Mouse (Mus musculus) Patski (cell line): ENCODE results near the gene Gm38394. TPM values are rescaled to one million over a fixed set of nuclear protein-coding genes. Genes with fewer than 3 reads are reported as not detected.
"Not testable (repeated sequence)": the region's sequence is repeated elsewhere in the genome, so short reads cannot be mapped to it uniquely, and the experiment has no call there.

Experiments
- ATAC-seq: fragments of 100-300 bp; one replicate; pipeline ENCODE4 v1.8.0; 2021
- CTCF ChIA-PET: fragments of 350-600 bp; sonication (Branson Sonifier 250); formaldehyde crosslinking; loops from one replicate; lab custom pipeline; 2022; ENCODE audit warnings: inconsistent platforms; lab: Charles Lee
- POLR2A ChIA-PET: fragments of 350-600 bp; sonication (Branson Sonifier 250); formaldehyde crosslinking; loops from one replicate; lab custom pipeline; 2022; ENCODE audit warnings: antibody characterized with exemption, inconsistent platforms; lab: Charles Lee
- DNase-seq: peaks from one replicate; pipeline ENCODE4 v3.0.0-alpha.2; 2011; ENCODE audit warnings: low read depth, low spot score
- H3K27me3 ChIP-seq: fragments of 371-371 bp; one replicate; pipeline ENCODE4 v1.5.1; 2021
- CTCF ChIP-seq: fragments of 100-300 bp; IDR thresholded peaks from one replicate; pipeline ENCODE4 v1.5.1; 2021
- in situ Hi-C: fragments of 300-500 bp; cut with MboI; formaldehyde crosslinking; loops from 3 replicates; pipeline ENCODE4 v1.11.1; 2018; ENCODE audit warnings: low pct_unique_long_range_greater_than_20kb, mixed read lengths
- polyA plus RNA-seq: library from polyadenylated mRNA; unstranded; gene quantifications from one replicate; pipeline ENCODE4 v1.2.3, GENCODE M21; 2021

Gm38394 gene
- 12.3 TPM for polyA plus RNA-seq

GRCm38 (mm10) chr1:133661203-133661933, at the start of gene Gm38394:
Gm38394 (minus strand) TSS chr1:133661318.
- POLR2A ChIA-PET = interaction anchor here (2.0 kb wide), 1 partner anchor 24 kb away, joined by 6 read pairs; no protein-coding TSS in a partner anchor
- in situ Hi-C loops = no loop called here
- CTCF ChIA-PET = no interaction called here
- DNase-seq (peak; percentile 77), ATAC-seq (peak; percentile 86)
- TF ChIP-seq CTCF = no peak
- no peaks in the 10 kb centered on the region for H3K27me3 ChIP-seq

- no peak for DNase-seq
- ATAC-seq = no peak
- H3K27me3 ChIP-seq = no peaks in the 10 kb centered on the region
- CTCF ChIA-PET = interaction anchor here (2.6 kb wide), 1 partner anchor 12 kb away, joined by 11 read pairs; no protein-coding TSS in a partner anchor
- POLR2A ChIA-PET = no interaction called here
- TF ChIP-seq CTCF = no peak
- in situ Hi-C loops = no loop called here
Measured at GRCm38 (mm10) chr1:133710895-133711294, 49.8 kb upstream of the Gm38394 start.

DNA sequence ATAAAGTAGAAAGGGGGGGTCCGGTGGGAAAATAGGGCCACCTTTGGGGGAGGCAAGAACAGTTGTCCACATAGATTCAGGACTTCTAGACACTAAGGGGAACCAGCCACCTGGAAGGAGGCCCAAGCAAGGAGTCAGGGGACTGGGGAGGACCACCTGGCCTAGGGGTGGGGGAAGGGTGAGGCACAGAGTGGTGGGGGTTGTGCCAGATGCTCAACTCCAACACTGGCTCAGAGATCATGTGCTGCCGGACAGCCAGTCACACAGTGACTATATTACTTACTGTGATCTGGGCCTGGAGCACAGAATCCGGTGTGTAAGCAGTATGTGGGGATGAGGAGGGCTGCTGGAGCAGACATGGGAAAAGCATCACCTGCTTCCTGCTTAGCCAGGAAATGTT, 48.2 kb upstream of the Gm38394 start:
- POLR2A ChIA-PET = no interaction called here
- DNase-seq = no peak
- ATAC-seq = no peak
- H3K27me3 ChIP-seq = no peaks in the 10 kb centered on the region
- CTCF ChIA-PET = no interaction called here
- no peak for TF ChIP-seq CTCF
- in situ Hi-C loops = no loop called here

- H3K27me3 ChIP-seq, DNase-seq, POLR2A ChIA-PET, ATAC-seq: not testable (repeated sequence)
- peak; percentile 70 for TF ChIP-seq CTCF
- in situ Hi-C loops = loop anchor here (5.0 kb wide), 1 partner anchor 45 kb away; no protein-coding TSS in a partner anchor
- CTCF ChIA-PET = interaction anchor here (0.9 to 2.1 kb wide), 4 partner anchors 16 to 194 kb away, joined by 3 to 6 read pairs (median 6); no protein-coding TSS in a partner anchor
Measured at GRCm38 (mm10) chr1:133701824-133702223, 40.7 kb upstream of the Gm38394 start.

DNA sequence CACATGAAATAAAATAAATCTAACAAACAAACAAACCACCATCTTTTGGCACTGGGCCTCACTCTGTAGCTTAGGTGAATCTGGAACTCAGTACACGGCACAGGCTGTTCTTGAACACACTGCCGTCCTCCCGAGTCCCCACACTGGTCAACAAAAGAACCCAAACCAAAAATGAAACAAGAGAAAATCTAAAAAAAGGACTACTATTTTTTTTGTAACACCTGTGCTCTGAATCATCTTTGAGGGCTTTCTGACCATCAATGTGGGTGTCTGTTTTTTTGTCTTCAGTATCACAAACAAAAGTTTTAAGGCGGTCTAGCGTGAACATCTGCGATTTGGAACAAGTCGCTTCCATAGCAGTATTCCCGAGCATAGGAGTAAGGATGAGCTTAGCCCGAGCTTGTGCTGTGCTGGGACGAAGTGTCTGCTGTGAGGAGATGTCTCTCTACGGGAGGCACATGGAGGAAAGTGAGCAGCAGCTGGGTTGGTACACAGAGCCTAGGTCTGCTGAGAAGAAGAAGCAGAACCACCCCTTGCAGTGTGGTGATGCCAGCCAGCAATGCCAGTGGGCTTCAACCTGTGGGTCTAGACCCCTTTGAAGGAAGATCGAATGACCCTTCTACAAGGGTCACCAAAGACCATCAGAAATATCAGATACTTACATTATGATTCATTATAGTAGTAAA, 37.0 kb upstream of the Gm38394 start:
- no peak for TF ChIP-seq CTCF
- no peak for DNase-seq
- no peak for ATAC-seq
- ChIA-PET POLR2A (interaction anchor here (1.0 kb wide), 1 partner anchor 50 kb away, joined by 6 read pairs; no protein-coding TSS in a partner anchor), CTCF (interaction anchor here (1.8 to 2.7 kb wide), 2 partner anchors 9 to 13 kb away, joined by 5 to 11 read pairs; no protein-coding TSS in a partner anchor)
- in situ Hi-C loops = no loop called here
- no peaks in the 10 kb centered on the region for H3K27me3 ChIP-seq

- ATAC-seq = peak; percentile 69
- DNase-seq = peak; percentile 85
- ChIA-PET POLR2A (no interaction called here), CTCF (interaction anchor here (1.0 kb wide), 1 partner anchor 36 kb away, joined by 3 read pairs; the partner anchor contains the start of gene Zbed6)
- no peak for TF ChIP-seq CTCF
- in situ Hi-C loops = no loop called here
- H3K27me3 ChIP-seq = no peaks in the 10 kb centered on the region
Measured at GRCm38 (mm10) chr1:133695901-133696300, 34.8 kb upstream of the Gm38394 start.

- H3K27me3 ChIP-seq = no peaks in the 10 kb centered on the region
- in situ Hi-C loops = no loop called here
- ATAC-seq = no peak
- TF ChIP-seq CTCF = no peak
- CTCF ChIA-PET = interaction anchor here (0.7 kb wide), 1 partner anchor 458 kb away, joined by 3 read pairs; no protein-coding TSS in a partner anchor
- no peak for DNase-seq
- POLR2A ChIA-PET = interaction anchor here (0.6 to 1.0 kb wide), 3 partner anchors 21 to 427 kb away, joined by 3 to 4 read pairs (median 3); no protein-coding TSS in a partner anchor
Measured at GRCm38 (mm10) chr1:133694876-133695275, 33.8 kb upstream of the Gm38394 start.

- no peaks in the 10 kb centered on the region for H3K27me3 ChIP-seq
- in situ Hi-C loops = no loop called here
- CTCF ChIA-PET = no interaction called here
- POLR2A ChIA-PET = no interaction called here
- no peak for DNase-seq
- ATAC-seq = no peak
- no peak for TF ChIP-seq CTCF
Measured at GRCm38 (mm10) chr1:133694301-133694700, 33.2 kb upstream of the Gm38394 start.

DNA sequence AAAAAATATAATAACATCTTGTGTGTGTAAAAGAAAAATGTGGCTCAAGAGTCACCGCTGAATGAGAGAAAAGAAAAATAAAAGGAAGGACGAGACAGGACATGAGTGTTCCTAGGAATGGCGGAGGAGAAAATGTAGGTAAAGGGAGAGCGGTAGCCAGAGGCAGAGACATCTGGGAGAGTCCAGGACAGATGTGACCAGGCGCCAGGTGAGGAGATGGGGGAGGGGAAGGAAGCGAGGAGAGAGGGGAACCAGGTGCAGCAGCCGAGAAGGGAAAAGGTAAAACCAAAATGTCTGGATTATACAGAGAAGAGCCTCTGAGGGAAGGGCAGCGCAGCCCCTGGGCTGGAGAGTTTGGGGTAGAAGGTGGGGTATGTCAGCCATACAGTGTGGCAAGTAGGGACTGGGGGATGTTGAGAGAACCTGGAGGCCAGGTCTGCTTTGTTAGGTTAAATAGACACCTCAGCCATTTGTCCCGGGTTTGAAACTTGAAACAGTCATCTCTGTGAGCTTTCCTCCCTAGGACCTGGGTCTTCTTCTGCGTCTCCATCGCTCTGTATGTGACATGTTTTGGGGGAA, 32.5 kb upstream of the Gm38394 start:
- in situ Hi-C loops = no loop called here

DNA sequence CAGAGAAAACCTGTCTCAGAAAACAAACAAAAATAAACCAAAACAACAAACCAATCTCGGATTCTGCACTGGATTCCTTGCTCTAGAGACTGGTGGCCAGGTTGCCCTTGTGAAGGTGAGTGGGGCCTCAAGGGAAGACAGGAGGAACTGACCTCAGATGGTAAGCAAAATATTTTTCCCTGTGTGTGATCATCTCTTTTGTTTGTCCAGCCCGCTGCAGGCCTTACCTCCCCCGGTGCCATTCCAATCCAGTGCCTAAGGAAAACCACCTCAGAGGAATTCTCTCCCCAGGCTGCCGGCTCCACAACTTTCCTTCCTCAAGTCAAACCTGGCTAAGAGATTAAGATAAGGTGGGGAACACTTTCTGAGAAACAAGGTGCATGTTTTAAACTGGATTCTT, 31.1 kb upstream of the Gm38394 start:
- in situ Hi-C loops = no loop called here
- H3K27me3 ChIP-seq = no peaks in the 10 kb centered on the region
- ATAC-seq (no peak), DNase-seq (no peak)
- no peak for TF ChIP-seq CTCF
- ChIA-PET CTCF (no interaction called here), POLR2A (no interaction called here)

More for the DNA sequence above, 32.5 kb upstream of the Gm38394 start:
- no peak for TF ChIP-seq CTCF
- CTCF ChIA-PET = no interaction called here
- POLR2A ChIA-PET = no interaction called here
- ATAC-seq (no peak), DNase-seq (no peak)
- no peaks in the 10 kb centered on the region for H3K27me3 ChIP-seq
